Mouse (Mus musculus): Measurements from ENCODE around the gene Nmd3.

Gene Nmd3

DNA sequence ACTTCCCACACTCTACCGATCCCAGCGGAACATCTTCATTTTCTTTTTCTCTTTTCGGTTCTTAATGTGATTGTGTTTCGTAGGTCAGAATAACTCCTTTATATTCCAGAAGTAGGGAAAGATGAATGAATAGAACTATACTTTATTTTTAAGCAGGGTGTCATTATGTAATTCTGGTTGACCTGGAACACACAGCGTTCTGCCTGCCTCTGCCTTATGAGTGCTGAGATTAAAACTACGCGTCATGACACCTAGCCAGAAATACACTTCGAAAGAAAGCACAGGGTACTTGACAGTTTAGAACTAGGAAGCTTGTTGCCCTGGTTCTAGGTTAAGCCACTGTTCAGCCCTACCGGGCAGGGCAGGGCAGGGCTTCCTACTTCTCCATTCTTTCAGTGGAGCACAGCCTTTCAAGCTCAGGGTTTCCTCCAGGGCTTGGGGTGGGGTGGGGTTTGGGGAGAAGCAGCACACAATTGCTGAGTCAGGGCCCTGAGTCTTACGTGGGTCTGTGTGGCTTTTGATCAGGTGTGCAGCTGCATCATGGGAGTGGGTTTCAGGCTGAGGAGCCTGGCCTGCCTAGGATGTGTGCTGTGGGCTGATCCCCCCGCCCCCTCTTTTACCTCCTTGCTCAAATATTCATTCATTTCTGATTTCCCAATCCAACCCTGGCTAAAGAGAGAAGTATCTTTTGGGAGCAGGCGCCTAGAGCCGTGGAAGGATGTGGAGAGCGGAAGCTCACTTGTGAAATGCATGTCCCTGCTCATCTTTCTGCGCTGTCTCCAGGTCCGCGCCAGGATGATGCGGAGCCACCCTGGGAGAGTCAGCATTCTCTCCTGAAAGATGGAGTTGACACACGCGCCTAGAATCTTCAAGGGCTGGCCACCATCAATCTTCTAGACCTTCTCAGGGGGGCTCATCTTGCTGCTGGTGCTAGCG is 42.1 kb downstream of the Nmd3 start:
- no peak for DNase-seq (ENCODE audit: low read depth, low spot score)

DNA sequence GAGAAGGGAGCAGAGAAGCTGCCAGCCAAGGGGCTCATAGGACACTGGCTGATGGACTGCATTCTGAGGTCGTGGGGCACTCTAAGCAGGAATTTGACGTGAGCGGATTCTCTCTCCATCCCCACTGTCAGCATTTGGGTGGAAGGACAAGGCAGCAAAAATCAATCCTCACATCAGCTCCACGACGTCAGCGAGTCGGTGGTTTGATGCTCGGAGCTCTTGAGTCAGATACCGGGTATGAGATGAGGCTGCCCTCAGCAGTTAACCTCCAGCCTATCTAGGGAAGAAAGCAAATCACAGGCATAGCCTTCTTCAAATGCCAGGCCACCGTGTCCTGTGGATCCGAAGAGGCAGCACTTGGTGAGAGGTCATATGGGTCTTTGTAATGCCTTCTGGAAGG is 43.4 kb downstream of the Nmd3 start:
- no peak for DNase-seq (ENCODE audit: low read depth, low spot score)

DNA sequence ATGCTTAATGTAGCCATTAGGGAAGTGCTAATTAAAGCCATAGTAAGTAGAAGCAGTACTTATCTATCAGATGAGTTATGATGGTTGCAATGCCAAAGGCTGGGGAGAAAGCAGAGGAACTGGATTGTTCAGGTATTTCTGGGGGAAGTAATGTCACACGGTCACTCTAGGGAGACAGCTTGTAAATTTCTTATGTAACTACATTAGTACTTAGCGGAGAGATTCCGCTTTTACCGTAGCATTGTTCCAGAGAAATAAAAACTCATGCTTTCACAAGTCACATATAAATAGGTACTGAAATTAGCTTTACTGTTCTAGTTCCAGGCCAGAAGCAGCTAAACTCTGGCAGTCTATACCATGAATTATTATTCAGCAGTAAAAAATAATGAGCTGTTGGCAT is 47.4 kb downstream of the Nmd3 start:
- DNase-seq (ENCODE audit: low read depth, low spot score) = no peak

DNA sequence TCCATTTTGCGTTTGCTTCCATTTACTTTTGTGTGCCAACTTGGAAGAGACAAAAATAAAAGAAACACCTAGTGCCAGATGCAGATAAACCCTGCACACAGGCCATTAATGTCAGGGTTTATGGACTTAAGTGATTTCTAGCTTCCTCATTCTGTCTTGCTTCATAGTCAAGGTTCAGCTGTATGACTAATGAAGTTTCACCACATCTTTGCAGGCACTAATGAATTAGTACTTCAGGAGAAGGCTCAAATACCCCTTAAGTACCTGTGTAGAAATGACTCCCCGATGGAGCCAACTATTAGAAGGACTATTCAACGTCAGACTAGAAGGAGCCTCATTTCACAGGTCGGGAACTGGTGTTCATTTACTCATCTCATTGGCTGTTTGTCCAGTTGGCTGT is 51.6 kb downstream of the Nmd3 start:
- no peak for DNase-seq (ENCODE audit: low read depth, low spot score)

DNA sequence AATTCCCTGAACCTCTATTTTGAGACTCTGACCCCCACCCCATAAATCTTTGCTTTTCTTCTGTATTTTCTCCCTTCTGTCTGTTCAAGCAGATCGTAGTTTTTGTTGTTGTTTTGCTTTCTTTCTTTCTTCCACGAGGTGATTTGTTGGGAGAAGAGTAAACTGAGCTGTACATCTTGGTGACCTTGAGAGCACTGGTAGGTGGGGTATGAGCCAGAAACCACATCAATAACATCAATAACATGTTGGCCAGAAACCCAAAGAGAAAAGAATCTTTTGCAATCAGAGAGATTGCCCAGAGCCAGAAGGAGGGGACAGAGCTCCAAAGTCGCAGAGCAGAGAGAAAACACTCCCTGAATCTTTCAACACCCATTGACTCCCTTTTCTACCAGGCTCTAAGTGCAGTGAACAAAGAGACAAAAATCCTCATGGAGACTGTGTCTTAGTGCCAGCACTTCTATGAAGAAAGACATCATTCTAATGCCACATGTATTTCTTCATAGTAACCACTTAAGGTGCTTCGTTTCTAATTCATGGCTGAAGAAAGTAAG is 57.5 kb downstream of the Nmd3 start:
- DNase-seq (ENCODE audit: low read depth, low spot score) = no peak

DNA sequence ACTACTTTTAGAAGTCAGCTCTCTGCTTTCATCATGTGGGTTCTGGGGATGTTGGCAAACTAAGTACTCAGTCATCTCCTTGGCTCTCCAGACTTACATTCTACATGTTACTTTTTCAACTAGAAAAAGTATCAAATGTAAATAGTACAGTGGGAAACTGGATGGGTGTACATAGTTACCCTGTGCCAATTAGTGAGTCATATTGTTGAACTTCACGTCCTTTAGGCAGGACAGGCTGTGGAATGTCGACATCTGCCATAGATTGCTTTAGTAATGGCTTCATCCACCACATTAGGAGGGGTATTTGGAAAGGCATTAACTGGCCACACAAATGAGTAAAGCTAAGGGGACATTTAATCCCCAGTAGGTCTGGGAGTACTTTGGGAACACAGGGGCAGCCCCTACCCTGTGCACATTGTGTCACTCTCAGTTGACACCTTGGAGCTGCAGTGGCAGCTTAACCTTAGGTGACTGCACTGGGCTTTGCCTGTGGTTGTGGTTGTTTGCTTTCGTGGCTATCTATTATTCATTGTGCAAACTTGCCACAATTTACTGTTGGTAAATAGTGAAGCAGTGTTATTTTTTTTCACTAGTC is 71.1 kb downstream of the Nmd3 start:
- no peak for DNase-seq (ENCODE audit: low read depth, low spot score)

DNA sequence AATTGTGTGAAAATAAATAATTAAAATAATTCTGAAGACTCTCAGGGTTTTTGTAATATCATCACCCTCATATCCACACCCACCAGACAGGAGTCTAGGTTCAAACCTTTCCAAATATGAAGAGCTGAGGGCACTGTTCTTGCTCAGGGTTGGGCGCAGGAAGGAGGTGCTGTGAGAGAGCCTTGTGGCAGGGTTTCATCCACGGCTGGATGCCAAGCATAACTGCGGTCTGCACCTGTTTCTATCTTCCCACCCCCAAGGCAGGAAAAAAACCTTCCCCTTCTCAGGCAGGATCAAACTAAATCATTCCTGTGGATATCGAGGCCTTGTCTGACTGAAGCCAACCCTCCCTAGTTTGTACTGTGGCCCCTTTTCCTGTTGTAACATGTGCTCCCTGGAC is 75.7 kb downstream of the Nmd3 start:
- no peak for DNase-seq (ENCODE audit: low read depth, low spot score)

DNA sequence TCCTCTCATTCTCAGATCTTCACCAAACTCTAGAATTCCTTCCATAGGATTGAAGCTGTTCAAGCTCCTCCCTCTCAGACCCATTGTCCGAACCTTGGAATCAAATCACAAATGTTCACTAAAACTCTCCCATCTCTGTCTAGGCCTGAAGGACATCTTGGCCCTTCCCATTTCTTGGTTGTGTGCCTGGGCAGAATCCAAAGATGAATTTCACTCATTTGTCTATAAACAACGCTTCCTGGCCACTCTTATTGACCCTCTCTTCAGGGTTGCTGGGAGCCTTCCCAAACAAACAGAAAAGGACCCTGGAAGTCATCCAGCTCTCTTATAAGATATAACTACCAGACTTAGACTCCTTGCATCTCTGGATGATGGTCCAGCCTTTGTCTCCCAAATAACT is 76.2 kb downstream of the Nmd3 start:
- no peak for DNase-seq (ENCODE audit: low read depth, low spot score)

DNA sequence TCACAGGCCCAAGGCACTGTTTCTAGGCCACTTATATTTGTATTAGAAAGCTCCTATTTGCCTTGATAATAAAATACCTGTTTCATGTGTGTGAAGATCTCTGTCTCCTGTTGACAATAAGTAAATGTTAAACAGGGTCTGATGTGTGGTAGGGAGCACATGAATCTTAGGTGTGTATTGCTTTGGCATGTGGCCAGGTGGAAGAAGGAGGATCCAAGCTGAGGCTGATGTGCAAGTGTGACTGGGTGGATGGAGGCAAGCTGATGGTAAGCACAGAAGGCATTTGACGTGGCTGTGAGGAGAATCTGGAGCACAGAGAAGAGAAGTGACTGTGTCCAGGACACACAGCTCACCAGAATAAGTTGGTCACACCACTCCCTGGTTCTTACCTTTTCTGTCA is 77.3 kb downstream of the Nmd3 start:
- no peak for DNase-seq (ENCODE audit: low read depth, low spot score)

DNA sequence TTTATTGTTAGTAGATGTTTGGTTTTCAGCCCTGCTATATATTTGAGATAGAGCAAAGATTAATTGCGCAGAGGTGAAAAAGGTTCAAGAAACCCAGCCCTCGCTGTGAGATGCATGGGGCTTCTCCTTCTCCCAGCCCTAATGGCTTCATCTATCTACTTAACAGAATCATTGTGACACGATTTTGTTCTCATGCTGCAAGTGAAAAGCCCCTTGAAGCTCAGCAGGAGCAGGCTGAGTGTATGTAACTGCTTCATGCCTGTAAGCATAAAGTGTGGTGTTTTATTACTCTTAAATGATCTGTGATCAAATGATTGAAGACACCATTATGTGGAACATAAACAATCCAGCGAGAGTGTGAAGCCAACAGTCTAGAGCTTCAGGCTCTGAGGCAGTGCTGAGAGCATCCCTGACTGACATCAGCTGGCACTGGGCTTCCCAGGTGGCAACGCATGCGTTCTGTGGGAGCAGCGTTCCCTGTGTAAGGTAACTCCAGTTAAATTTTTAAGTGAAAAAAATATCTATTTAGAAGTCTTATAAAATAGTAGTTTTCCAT is 79.1 kb downstream of the Nmd3 start:
- DNase-seq (ENCODE audit: low read depth, low spot score) = no peak

DNA sequence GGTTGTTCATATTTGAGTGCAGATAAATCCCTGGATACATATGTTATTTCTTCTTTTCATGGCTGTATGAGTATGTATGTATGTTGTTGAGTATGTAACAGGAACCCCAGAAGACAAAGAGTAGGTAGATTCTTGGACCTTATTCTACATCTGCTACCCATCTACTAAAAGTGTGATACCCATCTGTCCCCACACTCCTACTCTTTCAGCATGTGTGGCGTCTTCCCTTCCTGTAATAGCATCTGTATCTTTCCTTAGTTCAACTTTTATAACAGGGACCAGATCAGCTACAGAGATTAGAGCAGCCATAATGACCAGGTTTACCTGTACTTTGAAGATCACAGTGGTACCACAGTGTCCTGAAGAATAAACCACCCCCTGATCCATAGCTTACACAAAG is 81.4 kb downstream of the Nmd3 start:
- no peak for DNase-seq (ENCODE audit: low read depth, low spot score)
